Mouse (Mus musculus): ENCODE measurements at regions not wholly inside any gene's neighbourhood (a gene's known extent, or its start where the extent isn't known, plus 50 kb on each side); places are given as distances from the start of the nearest gene placed in this dataset.

DNA sequence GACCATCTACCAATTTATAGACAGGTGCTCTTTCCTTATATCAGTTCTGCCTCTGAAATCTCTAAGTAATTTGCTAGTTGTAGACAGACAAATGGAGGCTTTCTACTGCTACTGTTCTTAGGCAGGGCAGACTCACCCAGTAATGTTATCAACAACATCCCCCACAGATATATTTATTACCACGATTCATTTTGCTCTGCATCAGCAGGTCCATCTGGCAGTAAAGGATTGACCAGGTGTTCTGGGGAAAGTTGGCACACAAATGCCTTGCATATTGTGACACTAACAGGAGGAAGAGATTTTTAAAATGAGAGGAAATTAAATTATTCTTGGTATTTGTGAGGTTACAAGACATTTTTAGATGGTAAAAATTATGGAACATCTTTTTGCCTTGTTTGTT, 627.3 kb upstream of the Tmprss15 start:
- no peak for DNase-seq (ENCODE audit: low spot score in 2 of 2)

DNA sequence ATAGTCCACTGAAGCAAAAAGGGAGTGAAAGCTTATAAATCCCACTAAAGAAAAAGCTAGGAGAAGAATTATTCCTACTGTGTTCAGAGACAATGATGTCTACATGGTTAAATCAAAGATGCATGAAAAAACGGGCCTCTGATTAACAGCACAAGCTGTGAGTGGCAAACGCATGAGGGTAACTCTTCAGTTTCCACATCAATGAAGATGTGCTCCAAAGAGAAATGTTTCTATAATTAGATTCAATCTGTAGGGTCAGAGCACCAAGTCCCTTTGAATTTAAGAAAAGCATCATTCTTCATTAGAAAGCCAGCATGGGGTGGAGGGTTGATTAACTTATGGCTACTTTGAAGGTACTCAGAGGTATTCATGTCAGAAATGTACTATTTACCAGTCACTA, 601.5 kb upstream of the Tmprss15 start:
- DNase-seq (ENCODE audit: low spot score in 2 of 2), result no peak

- no peak for DNase-seq (ENCODE audit: low spot score in 2 of 2)
These were observed 560.4 kb upstream of the Tmprss15 start for GRCm38 (mm10) chr16:79651162-79651741.

DNA sequence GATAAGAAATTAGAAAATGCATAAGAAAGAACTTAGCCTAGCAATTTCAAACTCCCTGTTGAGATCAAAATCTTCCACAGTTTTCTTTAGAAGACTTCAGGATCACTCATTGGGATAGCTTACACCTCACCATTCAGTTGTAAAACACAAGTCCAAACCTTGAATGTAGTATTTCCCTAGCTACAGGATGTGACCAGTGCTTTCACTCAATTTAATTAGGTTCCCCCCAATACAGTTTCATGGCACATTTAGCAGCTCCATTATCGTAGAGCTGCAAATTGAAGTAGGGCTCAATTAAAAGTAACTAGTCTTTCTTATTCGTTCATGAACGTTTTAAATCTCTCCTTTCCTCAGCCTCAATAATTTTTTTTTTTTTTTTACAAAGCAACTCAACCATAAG, 550.0 kb upstream of the Tmprss15 start:
- no peak for DNase-seq (ENCODE audit: low spot score in 2 of 2)

- no peak for DNase-seq (ENCODE audit: low spot score in 2 of 2)
These were observed 536.2 kb upstream of the Tmprss15 start for GRCm38 (mm10) chr16:79627139-79627538.

GRCm38 (mm10) chr16:79611002-79611401, 520.1 kb upstream of the Tmprss15 start:
- DNase-seq (ENCODE audit: low spot score in 2 of 2), result no peak

DNA sequence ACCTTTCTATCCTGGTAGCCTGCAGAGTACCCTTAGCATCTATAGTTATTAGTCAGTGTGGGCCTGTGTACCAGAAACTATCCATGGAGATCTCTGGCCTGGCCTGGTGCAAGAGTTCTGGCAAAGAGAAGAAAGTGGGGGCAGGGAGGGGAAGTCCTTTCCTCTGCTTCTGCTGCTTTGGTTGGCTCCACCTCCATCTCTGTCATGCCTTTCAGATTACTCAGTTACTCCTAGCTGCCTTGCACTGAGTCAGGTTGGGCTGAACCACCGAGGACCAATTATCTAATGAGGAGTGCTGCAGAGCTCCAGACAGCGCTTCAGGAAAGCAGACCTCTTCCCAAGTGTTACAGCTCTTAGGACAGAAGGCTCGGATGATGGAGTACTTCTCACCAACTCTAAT, 500.0 kb upstream of the Tmprss15 start:
- no peak for DNase-seq (ENCODE audit: low spot score in 2 of 2)

DNA sequence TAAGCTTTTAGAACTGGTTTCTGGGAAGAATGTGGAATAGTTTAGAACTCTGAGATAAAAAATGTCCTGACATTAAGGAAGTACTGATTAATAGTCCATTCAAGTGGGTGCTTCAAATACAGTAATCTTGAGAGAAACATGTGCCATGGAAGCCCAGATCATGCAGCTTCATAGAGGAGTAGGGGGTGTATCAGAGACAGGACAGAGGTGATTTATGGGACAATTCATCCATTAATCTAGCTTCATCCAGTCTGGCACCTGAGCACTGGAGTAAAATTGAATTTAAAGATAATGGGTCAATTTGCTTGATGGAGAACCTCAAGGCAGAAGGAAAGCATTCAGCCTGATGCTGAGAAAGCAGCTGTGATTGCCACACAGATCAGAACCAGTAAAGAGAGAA, 494.8 kb upstream of the Tmprss15 start:
- DNase-seq (ENCODE audit: low spot score in 2 of 2), result no peak

GRCm38 (mm10) chr16:79570867-79571266, 480.0 kb upstream of the Tmprss15 start:
- DNase-seq (ENCODE audit: low spot score in 2 of 2), result no peak

DNA sequence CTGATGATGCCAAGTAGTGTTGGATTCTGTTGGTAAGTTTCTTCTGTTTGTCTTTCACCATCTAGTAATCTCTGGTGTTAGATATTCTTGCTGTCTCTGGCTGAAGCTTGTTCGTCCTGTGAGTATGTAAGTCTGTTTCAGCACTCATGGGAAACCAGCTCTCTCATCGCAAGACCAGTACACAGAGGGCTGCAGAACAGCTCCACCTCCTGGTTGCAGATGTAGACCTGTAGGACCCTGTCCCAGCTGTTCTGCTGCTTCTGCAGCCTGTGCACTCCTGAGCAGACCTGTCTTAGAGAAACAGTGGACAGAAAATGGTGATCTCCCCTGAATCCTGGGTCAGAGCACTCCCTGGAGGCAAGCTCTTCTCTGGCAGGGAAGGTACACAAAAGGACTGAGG, 443.5 kb upstream of the Tmprss15 start:
- DNase-seq (ENCODE audit: low spot score in 2 of 2), result no peak

- DNase-seq (ENCODE audit: low spot score in 2 of 2), result no peak
These were observed 401.6 kb upstream of the Tmprss15 start for GRCm38 (mm10) chr16:79492493-79492892.

DNA sequence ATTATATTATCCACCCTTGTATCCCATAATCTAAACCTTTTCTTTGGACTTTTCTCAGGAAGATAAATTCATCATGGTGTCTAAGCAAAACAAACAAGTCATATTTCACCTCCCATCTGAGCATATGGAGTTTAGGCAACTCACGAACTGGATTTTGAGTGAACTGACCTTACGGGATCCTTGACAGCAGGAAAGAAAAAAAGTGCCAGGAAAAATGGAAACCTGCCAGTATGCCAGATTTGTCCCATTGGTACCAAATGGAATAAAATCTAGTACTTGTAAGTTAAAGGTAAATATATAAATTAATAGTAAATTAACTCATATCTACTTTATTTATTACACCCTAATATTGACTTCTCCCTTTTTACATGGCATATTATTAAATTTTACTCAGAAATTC, 360.0 kb upstream of the Tmprss15 start:
- DNase-seq (ENCODE audit: low spot score in 2 of 2), result no peak

- DNase-seq (ENCODE audit: low spot score in 2 of 2), result no peak
These were observed 358.8 kb upstream of the Tmprss15 start for GRCm38 (mm10) chr16:79449732-79450131.

DNA sequence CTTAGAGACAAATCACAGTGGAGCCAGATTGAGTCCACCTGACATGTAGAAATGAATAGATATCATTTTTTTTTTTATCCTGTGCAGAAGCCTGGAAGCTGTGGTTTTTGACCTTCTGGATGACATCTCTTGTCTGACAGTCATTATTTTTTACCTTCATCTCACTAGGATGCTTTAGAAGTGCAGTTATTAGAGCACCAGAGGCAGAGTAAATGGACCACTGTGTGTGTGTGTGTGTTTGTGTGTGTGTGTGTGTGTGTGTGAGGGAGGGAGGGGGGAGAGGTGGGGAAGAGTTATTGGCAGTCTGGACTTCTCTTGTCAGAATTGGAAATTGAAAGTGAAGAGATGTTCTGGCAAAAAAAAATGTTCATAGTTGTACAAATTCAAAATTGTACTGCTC, 316.5 kb upstream of the Tmprss15 start:
- no peak for DNase-seq (ENCODE audit: low spot score in 2 of 2)

- DNase-seq (ENCODE audit: low spot score in 2 of 2), result no peak
These were observed 315.3 kb upstream of the Tmprss15 start for GRCm38 (mm10) chr16:79406216-79406615.

- no peak for DNase-seq (ENCODE audit: low spot score in 2 of 2)
These were observed 313.2 kb upstream of the Tmprss15 start for GRCm38 (mm10) chr16:79404064-79404463.

DNA sequence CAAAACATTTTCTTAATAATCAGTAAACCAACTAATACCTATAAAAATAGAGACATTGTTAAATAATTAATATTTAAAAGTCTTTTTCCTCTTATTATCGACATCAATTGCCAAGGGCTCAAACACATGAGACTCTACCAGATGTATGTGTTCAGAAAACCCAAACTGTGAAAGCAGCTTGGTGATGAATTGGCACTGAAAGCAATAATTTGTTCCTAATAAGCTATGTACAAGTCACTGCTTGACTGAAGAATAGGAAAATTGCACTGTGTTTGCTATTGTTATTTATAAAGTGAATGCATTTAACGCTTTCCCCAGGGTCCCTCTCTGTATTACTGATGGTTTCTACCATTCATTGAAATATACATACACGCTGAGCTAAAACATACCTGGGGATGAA, 309.2 kb upstream of the Tmprss15 start:
- no peak for DNase-seq (ENCODE audit: low spot score in 2 of 2)

- DNase-seq (ENCODE audit: low spot score in 2 of 2), result no peak
These were observed 307.6 kb upstream of the Tmprss15 start for GRCm38 (mm10) chr16:79398476-79398875.

GRCm38 (mm10) chr16:79394425-79394824, 303.5 kb upstream of the Tmprss15 start:
- no peak for DNase-seq (ENCODE audit: low spot score in 2 of 2)

DNA sequence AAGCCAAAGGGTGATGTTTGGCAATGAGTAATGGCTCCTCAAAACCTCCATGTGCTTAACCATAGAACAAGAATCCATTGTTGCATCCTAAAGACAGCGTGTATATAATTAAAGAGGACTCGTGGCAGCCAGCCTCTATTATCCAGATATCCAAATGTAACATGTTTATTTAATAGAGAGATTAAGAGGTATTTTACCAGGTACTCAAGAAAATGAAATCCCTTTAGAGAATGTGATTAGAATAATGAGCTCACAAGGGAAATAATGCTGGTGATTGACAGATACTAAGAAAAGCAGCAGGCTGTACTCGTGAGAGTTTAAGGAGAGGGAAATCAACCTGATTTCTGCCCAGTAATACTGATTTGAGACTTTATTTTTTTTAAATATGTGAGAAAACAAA, 295.5 kb upstream of the Tmprss15 start:
- no peak for DNase-seq (ENCODE audit: low spot score in 2 of 2)

- no peak for DNase-seq (ENCODE audit: low spot score in 2 of 2)
These were observed 259.2 kb upstream of the Tmprss15 start for GRCm38 (mm10) chr16:79350127-79350526.

DNA sequence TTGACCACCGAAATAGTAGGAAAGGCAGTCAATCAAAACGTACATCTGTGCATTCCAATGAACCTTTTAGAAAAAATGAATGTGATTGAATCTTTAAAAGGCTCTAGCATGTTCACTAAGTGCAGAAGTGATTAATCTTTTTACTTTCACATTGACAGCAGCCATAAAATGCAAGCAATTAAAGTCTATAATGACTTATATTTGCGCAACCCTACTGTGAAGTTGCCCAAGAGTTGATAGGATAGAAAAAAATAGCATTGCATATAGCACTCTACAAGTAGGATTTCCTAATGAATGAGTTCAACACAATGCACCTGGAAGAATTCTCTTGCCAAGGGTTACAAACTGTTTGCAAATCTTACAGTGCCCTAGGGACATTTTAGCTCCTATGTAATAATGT, 251.6 kb upstream of the Tmprss15 start:
- no peak for DNase-seq (ENCODE audit: low spot score in 2 of 2)

- DNase-seq (ENCODE audit: low spot score in 2 of 2), result no peak
These were observed 245.5 kb upstream of the Tmprss15 start for GRCm38 (mm10) chr16:79336416-79336815.

- no peak for DNase-seq (ENCODE audit: low spot score in 2 of 2)
These were observed 245.1 kb upstream of the Tmprss15 start for GRCm38 (mm10) chr16:79336016-79336415.
